Mouse (Mus musculus) C2C12 (cell line): ENCODE results near the gene Gucd1.

Source experiments
- CTCF ChIP-seq: IDR thresholded peaks from one replicate; pipeline ENCODE4 v1.5.1; 2011; ENCODE audit not compliant: control insufficient read depth, insufficient read depth, insufficient read length
- MAX ChIP-seq: IDR thresholded peaks from one replicate; pipeline ENCODE4 v1.6.1; 2011; ENCODE audit warnings: mild to moderate bottlenecking, control low read depth

DNA sequence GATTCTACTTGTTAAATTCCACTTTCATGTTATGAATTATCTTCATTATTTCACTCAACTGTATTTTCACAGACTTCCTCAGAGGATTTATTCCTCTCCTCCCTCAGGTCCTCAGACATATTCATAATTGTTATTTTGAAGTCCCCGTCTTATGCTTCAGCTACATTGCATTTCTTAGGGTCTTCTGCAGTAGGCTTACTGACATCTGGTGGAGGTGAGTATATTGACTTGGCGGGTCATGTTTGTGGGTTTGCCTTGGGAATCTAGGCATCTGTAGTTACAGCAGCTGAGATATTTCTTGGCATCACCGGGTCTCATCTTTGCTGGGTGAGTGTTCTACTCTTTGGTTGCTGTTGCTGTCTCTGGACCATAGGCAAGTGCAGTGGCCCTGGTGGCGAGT lies 116.8 kb downstream of the Gucd1 start, which contains the start of gene Upb1:
- TF ChIP-seq CTCF (no peak), MAX (no peak)
